Mouse (Mus musculus): ENCODE results near the gene Sh3glb2.

GRCm38 (mm10) chr2:30408452-30409100 lies 49.4 kb upstream of the Sh3glb2 start:
- TF ChIP-seq CTCF (IDR thresholded peaks at IDR 0.05) (no peak), POLR2A (IDR thresholded peaks at IDR 0.05; ENCODE audit: insufficient read depth, low read depth, low read length) (no peak), EP300 (IDR thresholded peaks at IDR 0.05; ENCODE audit: insufficient read depth, low read depth, low read length) (no peak)

Data from heart, adult 2 months (tissue).